15 mouse cellular contexts compared by ENCODE assay signal in the genomic region with DNA sequence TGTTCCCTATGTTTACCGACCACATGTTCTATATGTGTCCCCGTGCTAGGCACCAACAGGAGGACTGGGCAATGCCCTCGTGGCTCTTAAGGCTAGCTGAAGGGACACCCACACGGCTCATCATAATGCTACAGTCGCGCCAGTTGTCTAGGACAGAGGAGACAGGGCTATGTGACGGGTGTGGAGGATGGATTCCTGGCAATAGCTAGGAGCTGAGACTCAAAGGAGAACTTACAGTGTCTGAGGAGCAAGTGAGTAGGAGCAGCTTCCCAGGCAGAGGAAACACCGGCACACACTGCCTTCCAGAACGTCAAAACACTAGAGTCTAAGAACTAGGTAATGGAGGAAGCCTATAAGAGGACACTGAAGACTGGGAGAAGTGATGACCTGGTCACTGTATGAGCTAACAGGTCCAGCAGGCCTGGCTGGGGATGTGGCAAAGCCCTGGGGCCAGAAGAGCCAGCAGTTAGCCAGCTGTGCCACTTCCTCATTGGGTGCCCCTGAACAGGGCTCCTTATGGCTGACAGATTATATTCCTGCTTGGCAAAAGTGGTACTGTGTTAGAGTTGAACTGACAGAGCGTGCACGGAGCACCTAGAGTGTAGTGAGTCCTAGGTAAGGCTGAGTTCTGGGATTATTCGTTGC. TPM values are rescaled to one million over a fixed set of nuclear protein-coding genes. Genes with fewer than 3 reads are reported as not detected.
DNase-seq lines count a peak whose midpoint lies in the region; ATAC-seq lines count a peak whose summit lies in the region.
"Had no signal": no experiment of that assay in that cellular context is flagged by ENCODE, and none has a peak within 500 bp of the region (broad histone marks: within the 10 kb centered on the region; RNA-seq: fewer than 3 reads in every experiment).

No protein-coding gene starts in this region.

- H3K4me1 ChIP-seq in limb, embryonic 13.5 days = peaks cover 37% of the 10 kb centered on the region
- peaks cover 30% of the 10 kb centered on the region for H3K4me1 ChIP-seq in limb, embryonic 10.5 days
- peaks cover 35% of the 10 kb centered on the region for H3K4me1 ChIP-seq in embryonic facial prominence, embryonic 10.5 days
- peaks cover 54% of the 10 kb centered on the region for H3K4me1 ChIP-seq in hindbrain, embryonic 15.5 days (replicated peaks)
- H3K4me1 ChIP-seq in neural tube, embryonic 12.5 days = peaks cover 38% of the 10 kb centered on the region

- DNase-seq in limb, embryonic 10.5 days (ENCODE audit: low spot score) = no peak
- no peak for DNase-seq in embryonic facial prominence, embryonic 10.5 days (ENCODE audit: low spot score)
- DNase-seq in Muller cell, postnatal 12 days (ENCODE audit: inconsistent ontology term) = no peak
- DNase-seq: adrenal gland, adult 8-10 months; cerebellum, adult 11-12 months; embryo, embryonic 11 days; kidney, adult 18-20 months; thymus, postnatal 25 days had no signal

- H3K36me3 ChIP-seq in limb, embryonic 13.5 days = no peaks in the 10 kb centered on the region; the same call in 1 of the 2 replicates
- H3K36me3 ChIP-seq in limb, embryonic 10.5 days = no peaks in the 10 kb centered on the region
- 0 out of 2 replicates have a peak, but pooled peaks cover 2% of the 10 kb centered on the region for H3K36me3 ChIP-seq in embryonic facial prominence, embryonic 10.5 days (replicated peaks)
- H3K36me3 ChIP-seq in hindbrain, embryonic 15.5 days = no peaks in the 10 kb centered on the region
- no peaks in the 10 kb centered on the region for H3K36me3 ChIP-seq in neural tube, embryonic 12.5 days
- H3K36me3 ChIP-seq: liver, embryonic 15.5 days had no signal

- no peak overlapping the region for H3K27ac ChIP-seq in limb, embryonic 13.5 days
- no peak overlapping the region for H3K27ac ChIP-seq in limb, embryonic 10.5 days
- H3K27ac ChIP-seq in embryonic facial prominence, embryonic 10.5 days (replicated peaks) = no peak overlapping the region
- no peak overlapping the region for H3K27ac ChIP-seq in hindbrain, embryonic 15.5 days (replicated peaks)
- H3K27ac ChIP-seq in neural tube, embryonic 12.5 days = no peak overlapping the region
- H3K27ac ChIP-seq: liver, embryonic 15.5 days had no signal

- ATAC-seq in limb, embryonic 13.5 days (ENCODE audit: low FRiP score, low read depth) = no peak
- ATAC-seq in hindbrain, embryonic 15.5 days (ENCODE audit: low FRiP score, low read depth) = no peak
- ATAC-seq in neural tube, embryonic 12.5 days (ENCODE audit: low FRiP score, low read depth) = no peak
- no peak for ATAC-seq in erythroid progenitor cell, adult 5-6 weeks (replicated peaks; ENCODE audit: low FRiP score, poor library complexity, severe bottlenecking)

- no peak overlapping the region for H3K4me3 ChIP-seq in limb, embryonic 13.5 days
- H3K4me3 ChIP-seq in limb, embryonic 10.5 days = no peak overlapping the region
- 0 out of 2 replicates have a peak overlapping the region, but pooled peaks have one; percentile 0 for H3K4me3 ChIP-seq in embryonic facial prominence, embryonic 10.5 days
- peak overlapping the region; percentile 93 for H3K4me3 ChIP-seq in hindbrain, embryonic 15.5 days
- no peak overlapping the region for H3K4me3 ChIP-seq in neural tube, embryonic 12.5 days
- H3K4me3 ChIP-seq: liver, embryonic 15.5 days had no signal

- peaks cover 6% of the 10 kb centered on the region; the same call in 1 of the 2 replicates for H3K27me3 ChIP-seq in limb, embryonic 13.5 days
- H3K27me3 ChIP-seq in limb, embryonic 10.5 days (ENCODE audit: low read depth, poor library complexity, severe bottlenecking) = no peaks in the 10 kb centered on the region
- peaks cover 14% of the 10 kb centered on the region for H3K27me3 ChIP-seq in embryonic facial prominence, embryonic 10.5 days (replicated peaks; ENCODE audit: low read depth, poor library complexity, severe bottlenecking)
- no peaks in the 10 kb centered on the region for H3K27me3 ChIP-seq in hindbrain, embryonic 15.5 days
- 0 out of 2 replicates have a peak, but pooled peaks cover 5% of the 10 kb centered on the region for H3K27me3 ChIP-seq in neural tube, embryonic 12.5 days (replicated peaks)

- WGBS in limb, embryonic 13.5 days = 88% methylated on average over 12 of the region's 12 CpGs
- whole genome bisulfite sequencing in limb, embryonic 10.5 days = 89% methylated on average over 12 of the region's 12 CpGs
- WGBS in embryonic facial prominence, embryonic 10.5 days = 87% methylated on average over 12 of the region's 12 CpGs
- WGBS in hindbrain, embryonic 15.5 days = 82% methylated on average over 12 of the region's 12 CpGs
- 86% methylated on average over 12 of the region's 12 CpGs for WGBS in neural tube, embryonic 12.5 days

- no peaks in the 10 kb centered on the region for H3K9me3 ChIP-seq in limb, embryonic 13.5 days
- no peaks in the 10 kb centered on the region for H3K9me3 ChIP-seq in limb, embryonic 10.5 days (replicated peaks)
- H3K9me3 ChIP-seq in embryonic facial prominence, embryonic 10.5 days = no peaks in the 10 kb centered on the region
- no peaks in the 10 kb centered on the region for H3K9me3 ChIP-seq in hindbrain, embryonic 15.5 days
- no peaks in the 10 kb centered on the region for H3K9me3 ChIP-seq in neural tube, embryonic 12.5 days
- H3K9me3 ChIP-seq: liver, embryonic 15.5 days had no signal

- peak overlapping the region; percentile 25; the same call in 1 of the 2 replicates for H3K9ac ChIP-seq in limb, embryonic 13.5 days
- H3K9ac ChIP-seq in hindbrain, embryonic 15.5 days = no peak overlapping the region
- no peak overlapping the region for H3K9ac ChIP-seq in neural tube, embryonic 12.5 days
- H3K9ac ChIP-seq: liver, embryonic 15.5 days had no signal

- no peak overlapping the region for H3K4me2 ChIP-seq in limb, embryonic 13.5 days (replicated peaks)
- peak overlapping the region; percentile 78 for H3K4me2 ChIP-seq in hindbrain, embryonic 15.5 days
- H3K4me2 ChIP-seq in neural tube, embryonic 12.5 days (replicated peaks) = peak overlapping the region; percentile 84

RNA-seq across cellular contexts. Expression of a gene that starts 2.7 kb away (rescaled TPM):
- polyA plus RNA-seq in limb, embryonic 13.5 days (2015; fragmentation: Nextera tagmentation; extraction: Ambion mirVana) = 8.0 and 9.1 TPM in 2 replicates
- 9.7 and 10.1 TPM in 2 replicates for polyA plus RNA-seq in limb, embryonic 10.5 days (2016; fragmentation: Nextera tagmentation; extraction: Ambion mirVana)
- 8.3 and 9.3 TPM in 2 replicates for polyA plus RNA-seq in embryonic facial prominence, embryonic 10.5 days (2016; fragmentation: Nextera tagmentation; extraction: Ambion mirVana)
- polyA plus RNA-seq in hindbrain, embryonic 15.5 days (2015; fragmentation: Nextera tagmentation; extraction: Ambion mirVana) = 39.3 and 43.6 TPM in 2 replicates
- polyA plus RNA-seq in neural tube, embryonic 12.5 days (2016; fragmentation: Nextera tagmentation; extraction: Ambion mirVana) = 28.6 and 35.3 TPM in 2 replicates
- total RNA-seq in erythroid progenitor cell, adult 5-6 weeks (2015; ENCODE audit: low replicate concordance) = 5.0 and 5.4 TPM in 2 replicates
- 3.2 and 8.9 TPM in 2 replicates for total RNA-seq in erythroid progenitor cell, adult 5-6 weeks (2017; ENCODE audit: low replicate concordance)

RNA-seq across cellular contexts. Expression of a gene that starts 31.3 kb away (rescaled TPM):
- not detected in 2 replicates for polyA plus RNA-seq in limb, embryonic 13.5 days (2015; fragmentation: Nextera tagmentation; extraction: Ambion mirVana)
- polyA plus RNA-seq in limb, embryonic 10.5 days (2016; fragmentation: Nextera tagmentation; extraction: Ambion mirVana) = not detected in 2 replicates
- not detected in 2 replicates for polyA plus RNA-seq in embryonic facial prominence, embryonic 10.5 days (2016; fragmentation: Nextera tagmentation; extraction: Ambion mirVana)
- polyA plus RNA-seq in hindbrain, embryonic 15.5 days (2015; fragmentation: Nextera tagmentation; extraction: Ambion mirVana) = 0.91 and 1.6 TPM in 2 replicates
- 0.53 and 0.61 TPM in 2 replicates for polyA plus RNA-seq in neural tube, embryonic 12.5 days (2016; fragmentation: Nextera tagmentation; extraction: Ambion mirVana)
- not detected in 2 replicates for total RNA-seq in erythroid progenitor cell, adult 5-6 weeks (2015; ENCODE audit: low replicate concordance)
- not detected in 2 replicates for total RNA-seq in erythroid progenitor cell, adult 5-6 weeks (2017; ENCODE audit: low replicate concordance)
- total RNA-seq: adrenal gland, adult 8-10 months; left cerebral cortex, postnatal 25 days had no signal
- polyA plus RNA-seq: heart, postnatal 0 days; liver, embryonic 15.5 days had no signal

RNA-seq across cellular contexts. Expression of a gene that starts 43.1 kb away (rescaled TPM):
- 27.1 and 28.3 TPM in 2 replicates for polyA plus RNA-seq in limb, embryonic 13.5 days (2015; fragmentation: Nextera tagmentation; extraction: Ambion mirVana)
- polyA plus RNA-seq in limb, embryonic 10.5 days (2016; fragmentation: Nextera tagmentation; extraction: Ambion mirVana) = 30.0 and 30.4 TPM in 2 replicates
- polyA plus RNA-seq in embryonic facial prominence, embryonic 10.5 days (2016; fragmentation: Nextera tagmentation; extraction: Ambion mirVana) = 27.0 and 29.8 TPM in 2 replicates
- 30.1 and 30.8 TPM in 2 replicates for polyA plus RNA-seq in hindbrain, embryonic 15.5 days (2015; fragmentation: Nextera tagmentation; extraction: Ambion mirVana)
- 23.9 and 26.0 TPM in 2 replicates for polyA plus RNA-seq in neural tube, embryonic 12.5 days (2016; fragmentation: Nextera tagmentation; extraction: Ambion mirVana)
- total RNA-seq in erythroid progenitor cell, adult 5-6 weeks (2015; ENCODE audit: low replicate concordance) = 2.2 and 3.8 TPM in 2 replicates
- 1.8 and 22.4 TPM in 2 replicates for total RNA-seq in erythroid progenitor cell, adult 5-6 weeks (2017; ENCODE audit: low replicate concordance)

Comparison
In these comparisons a context has a peak if more than half of its experiments do, and no peak if none do; other contexts are left out.
1. H3K4me3 ChIP-seq: peak in embryonic facial prominence, embryonic 10.5 days (single experiment) and hindbrain, embryonic 15.5 days (single experiment); none in limb, embryonic 13.5 days (single experiment), limb, embryonic 10.5 days (single experiment) and neural tube, embryonic 12.5 days (single experiment).